Mouse (Mus musculus) frontal cortex, postnatal 36 days (tissue): Measurements from ENCODE around the gene Cbx6.
A peak's percentile ranks its signal among the peaks of the same experiment; 100 is the strongest.

ENCODE experiments used
- DNase-seq, 2 experiments: peaks; one replicate each; pipeline ENCODE4 v3.0.0; 2022; ENCODE audit warnings: low spot score in 2 of 2

Gene Cbx6

DNA sequence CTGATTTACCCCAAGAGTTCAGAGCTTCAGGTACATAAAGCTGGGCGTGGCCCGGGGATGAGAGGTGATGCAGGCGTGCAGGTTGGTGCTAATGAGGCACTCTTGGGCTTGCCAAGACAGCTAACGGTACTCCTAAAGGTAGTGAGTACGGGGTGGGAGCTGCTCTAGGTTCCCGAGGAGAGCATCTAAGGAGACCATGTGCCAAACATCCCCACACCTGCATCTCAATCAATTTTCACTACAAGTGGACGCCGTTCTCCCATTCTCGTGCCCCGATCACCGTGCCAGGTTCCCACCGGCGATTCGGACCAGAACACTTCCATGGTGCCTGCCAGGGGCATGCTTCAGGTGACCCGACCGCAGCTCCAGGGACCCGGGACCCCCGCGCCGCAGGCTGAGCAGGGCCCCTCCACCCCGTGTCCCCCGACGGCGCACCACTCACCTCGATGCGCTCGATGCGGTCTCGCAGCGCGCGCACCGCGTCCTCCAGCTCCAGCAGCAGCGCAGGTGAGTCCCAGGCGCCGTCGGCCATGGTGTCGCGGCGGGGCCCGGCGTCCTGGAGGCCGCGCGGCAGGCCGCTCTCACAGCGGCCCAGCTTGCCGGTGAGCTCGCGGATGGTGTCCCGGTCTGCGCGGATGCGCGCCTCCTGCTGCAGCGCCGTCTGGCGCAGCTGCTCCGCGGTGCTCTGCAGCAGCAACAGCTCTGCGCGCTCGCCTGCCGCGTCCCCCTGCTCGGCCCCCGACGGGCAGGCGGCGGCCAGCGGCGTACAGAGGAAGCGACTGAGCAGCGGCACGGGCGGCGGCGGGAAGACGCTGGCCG, 30.7 kb downstream of the Cbx6 start:
- peak in 1 of 2 experiments; percentile 31 for DNase-seq

DNA sequence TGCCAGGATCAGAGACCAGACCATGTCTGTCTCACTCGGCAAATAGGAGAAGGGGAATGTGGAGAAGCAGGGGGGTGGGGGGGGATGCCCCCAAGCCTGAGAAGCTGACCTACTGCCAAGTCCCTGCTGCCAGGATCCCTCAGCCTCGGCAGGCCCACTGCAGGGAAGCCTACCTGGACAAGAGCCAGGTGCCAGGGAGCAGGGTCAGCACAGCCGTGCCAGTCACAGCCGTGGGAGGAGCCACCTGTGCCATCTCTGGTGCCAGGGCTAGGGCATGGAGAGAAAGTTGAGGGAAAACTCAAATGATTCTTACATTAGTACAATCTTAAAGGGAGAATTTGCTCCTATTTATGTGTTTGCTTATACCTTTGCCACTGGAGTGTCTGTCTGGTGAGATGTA, 32.2 kb downstream of the Cbx6 start:
- DNase-seq = no peak

DNA sequence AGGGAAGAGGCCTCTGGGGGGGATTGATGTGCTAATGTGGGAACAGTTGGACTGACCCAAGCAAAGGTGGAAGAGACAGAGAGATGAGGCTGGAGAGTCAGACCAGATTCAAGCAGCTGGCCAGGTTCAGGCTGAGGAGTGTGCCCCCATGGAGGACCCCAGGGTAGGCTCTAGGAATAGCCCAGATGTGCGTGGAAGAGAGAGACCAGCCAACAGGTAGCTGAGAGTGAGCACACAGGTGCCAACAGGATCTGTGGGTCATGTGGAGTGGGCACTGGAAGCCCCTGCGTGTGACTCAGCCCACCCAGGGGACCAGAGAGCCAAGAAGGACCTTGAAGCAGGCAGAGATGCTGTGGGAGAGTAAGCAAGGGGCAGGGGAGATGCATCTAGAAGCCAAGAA, 32.8 kb downstream of the Cbx6 start:
- DNase-seq = no peak

DNA sequence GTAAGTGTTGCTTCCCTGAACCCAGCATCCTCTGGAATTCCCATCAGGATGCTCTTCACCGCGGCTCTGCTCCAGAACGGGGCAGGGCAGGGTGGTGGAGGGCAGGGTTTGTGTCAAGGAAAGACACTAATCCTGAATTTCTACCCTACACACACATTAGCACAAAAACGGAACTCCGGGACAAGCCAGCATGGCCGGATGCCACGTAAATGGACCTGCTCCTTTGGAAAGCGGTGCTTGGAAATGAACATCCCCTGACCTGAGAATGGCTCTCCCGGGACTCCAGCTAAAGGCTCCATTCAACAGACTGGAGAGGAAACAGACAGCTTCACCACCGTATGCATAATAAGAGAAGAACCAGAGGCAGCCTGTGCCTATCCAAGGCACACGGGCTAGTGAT, 33.8 kb downstream of the Cbx6 start:
- no peak for DNase-seq

DNA sequence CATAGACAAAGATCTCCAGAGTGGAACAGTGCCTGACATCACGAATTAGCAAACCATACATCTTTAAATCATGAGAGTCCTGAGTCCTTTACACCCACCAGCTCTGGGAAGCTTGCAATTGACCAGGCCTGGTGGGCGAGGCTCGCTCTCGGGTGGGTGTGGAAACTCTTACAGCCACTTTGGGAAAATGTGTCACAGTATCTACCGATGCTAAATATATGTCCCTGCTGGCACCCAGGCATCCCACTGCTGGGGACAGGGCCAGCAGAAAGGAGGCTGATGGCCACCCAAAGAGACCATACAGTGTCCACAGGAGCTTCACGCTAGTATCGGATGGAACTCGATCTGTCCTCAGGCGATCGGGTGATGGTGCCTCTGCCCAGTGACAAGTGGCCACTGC, 35.9 kb downstream of the Cbx6 start:
- DNase-seq = peak in 1 of 2 experiments; percentile 76

DNA sequence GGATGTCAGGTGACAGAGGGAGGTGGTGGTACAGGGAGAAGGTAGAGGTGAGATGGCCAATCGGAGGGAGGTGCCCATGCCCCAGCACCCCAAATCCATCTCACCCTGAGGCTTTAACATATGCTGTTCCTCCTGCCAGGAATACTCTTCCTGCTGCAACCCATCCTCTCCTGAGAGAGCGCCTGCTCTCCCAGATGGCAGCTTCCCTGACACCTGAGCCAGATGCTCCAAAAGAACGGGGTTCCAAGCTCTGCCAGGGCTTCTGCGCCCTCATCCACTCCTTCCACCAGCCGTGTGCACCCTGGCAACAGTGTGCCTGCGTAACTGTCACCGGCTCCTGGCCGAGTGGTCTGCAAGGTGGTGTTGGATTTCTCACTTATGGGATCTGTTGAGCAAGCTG, 36.8 kb downstream of the Cbx6 start:
- peak in 1 of 2 experiments; percentile 40 for DNase-seq

DNA sequence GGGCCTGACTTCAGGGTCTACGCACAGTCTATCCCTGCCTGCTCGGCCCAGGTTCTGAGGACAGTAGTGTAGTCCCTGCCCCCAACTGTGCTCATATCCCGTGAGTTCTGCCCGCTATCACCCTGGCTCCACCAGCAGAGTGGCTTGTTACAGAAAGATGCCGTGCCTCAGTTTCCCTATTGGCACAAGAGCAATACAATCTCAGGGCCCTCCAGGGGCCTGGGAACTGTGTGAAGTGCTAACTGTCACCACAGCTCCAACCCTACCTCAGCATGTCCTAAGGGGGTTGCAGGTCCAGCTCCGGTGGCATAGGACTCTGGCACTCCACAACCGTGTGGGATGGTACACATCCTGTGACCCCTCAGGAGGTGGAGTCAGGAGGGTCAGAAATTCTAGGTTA, 37.4 kb downstream of the Cbx6 start:
- DNase-seq = no peak

DNA sequence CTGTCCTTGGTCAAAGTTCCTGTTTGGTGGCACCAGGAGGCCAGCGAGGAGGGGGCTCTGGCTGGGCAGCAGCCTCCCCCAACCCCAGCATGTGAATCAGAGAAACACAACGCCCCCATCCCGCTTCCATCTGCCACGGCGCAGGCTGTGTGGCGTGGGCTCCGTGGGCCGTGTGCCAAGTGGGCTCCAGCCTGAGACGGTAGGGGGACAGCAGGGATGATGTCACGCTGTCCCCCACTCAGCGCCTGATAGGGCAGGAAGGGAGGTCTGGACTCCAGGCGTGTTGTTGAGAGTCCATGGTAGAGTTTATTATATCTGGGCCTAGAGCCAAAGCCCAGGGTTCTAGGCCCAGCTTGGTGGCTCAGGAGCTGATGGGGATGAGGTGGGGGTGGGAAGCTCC, 38.2 kb downstream of the Cbx6 start:
- peak in 1 of 2 experiments; percentile 77 for DNase-seq

DNA sequence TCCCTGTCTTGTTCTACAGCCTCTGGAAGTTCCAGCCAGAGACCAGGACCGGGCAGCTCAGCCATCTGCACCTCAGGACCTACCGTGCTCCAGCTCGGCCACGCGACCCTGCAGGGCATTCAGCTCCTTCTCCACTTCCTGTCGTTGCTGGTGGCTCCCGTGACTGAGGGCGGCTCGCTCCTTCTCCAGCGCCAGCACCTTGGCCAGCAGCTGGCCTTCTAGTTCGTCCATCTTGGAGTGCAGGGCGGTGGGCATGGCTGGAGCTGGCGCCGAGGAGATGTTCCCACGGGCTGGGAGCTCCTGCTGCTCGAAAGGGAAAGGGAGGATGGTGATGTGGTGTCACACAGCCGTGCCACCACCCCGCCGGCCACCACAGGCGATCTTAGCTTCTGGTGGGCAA, 40.3 kb downstream of the Cbx6 start:
- DNase-seq = no peak

DNA sequence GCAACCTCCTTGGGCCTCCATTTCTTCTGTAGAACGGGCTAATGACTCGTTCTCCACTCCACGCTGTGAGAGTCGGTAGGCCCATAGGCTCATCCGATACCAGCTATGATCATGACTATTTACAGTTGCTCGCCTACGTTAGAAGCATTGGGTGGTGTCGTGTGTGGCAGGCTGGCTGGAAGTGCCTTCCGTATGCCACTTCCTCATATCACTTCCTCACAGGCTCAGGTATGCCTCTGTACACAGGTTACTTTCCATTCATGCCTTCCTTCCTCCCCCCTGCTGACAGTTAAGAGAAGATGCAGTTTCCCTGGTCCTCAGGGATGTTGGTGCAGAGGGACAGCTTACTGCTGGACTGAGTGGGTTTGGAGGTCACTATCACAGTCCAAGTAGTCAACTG, 41.4 kb downstream of the Cbx6 start:
- DNase-seq = no peak

DNA sequence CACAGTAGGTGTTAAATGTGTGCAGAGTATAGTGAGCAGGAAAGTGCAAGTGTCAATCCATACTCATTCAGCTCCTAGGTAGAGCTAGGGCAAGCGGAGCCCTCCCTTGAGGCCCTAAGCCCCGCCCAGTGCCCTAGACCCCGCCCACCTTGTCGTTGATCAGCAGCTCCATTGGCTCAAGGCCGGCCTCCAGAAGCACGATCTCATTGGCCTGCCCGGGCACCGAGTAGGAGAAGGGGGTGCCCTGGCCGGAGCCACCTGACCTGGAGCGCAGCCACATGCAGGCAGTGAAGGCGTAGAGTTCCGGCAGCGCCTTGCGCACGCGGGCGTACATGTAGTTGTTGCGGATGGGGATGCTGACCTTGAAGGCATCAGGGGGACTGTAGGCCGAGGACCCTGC, 42.0 kb downstream of the Cbx6 start:
- DNase-seq = no peak

DNA sequence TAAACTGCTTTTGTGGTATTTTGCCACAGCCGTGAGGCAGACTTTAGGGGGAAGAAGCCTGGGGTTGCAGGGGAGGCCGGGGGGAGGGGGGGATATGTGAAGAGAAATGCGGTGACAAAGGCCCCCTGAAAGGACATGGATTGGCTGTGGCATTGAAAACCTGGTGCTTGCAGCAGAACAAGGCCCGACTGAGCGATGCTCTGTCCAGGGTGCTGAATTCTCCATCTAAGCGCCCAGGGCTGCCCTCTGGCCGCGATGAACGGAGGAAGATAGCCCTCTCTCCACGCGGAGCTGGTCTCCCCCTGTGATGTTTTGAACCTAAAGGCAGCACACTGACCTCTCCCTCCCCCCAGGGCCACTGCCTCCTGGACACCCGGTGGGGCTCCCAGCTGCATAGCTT, 43.0 kb downstream of the Cbx6 start:
- DNase-seq = no peak

DNA sequence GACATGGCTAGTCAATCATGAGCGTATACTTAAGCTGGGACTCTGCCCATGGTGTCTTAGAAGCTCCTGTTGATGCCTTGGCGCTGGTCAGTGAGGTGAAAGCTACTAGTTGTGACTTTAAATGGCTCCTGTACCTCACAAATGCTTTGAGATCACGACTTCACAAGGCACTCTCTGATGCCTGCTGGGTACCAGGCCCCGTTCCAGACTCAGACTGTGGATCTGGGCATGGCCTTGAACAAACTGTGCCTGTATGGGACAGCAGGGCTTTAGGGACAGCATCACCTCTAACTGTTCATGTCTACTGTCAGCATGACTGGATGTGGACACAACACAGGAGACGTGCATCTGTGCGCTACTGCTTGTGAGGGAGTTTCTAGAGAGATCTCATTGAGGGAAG, 43.6 kb downstream of the Cbx6 start:
- no peak for DNase-seq

DNA sequence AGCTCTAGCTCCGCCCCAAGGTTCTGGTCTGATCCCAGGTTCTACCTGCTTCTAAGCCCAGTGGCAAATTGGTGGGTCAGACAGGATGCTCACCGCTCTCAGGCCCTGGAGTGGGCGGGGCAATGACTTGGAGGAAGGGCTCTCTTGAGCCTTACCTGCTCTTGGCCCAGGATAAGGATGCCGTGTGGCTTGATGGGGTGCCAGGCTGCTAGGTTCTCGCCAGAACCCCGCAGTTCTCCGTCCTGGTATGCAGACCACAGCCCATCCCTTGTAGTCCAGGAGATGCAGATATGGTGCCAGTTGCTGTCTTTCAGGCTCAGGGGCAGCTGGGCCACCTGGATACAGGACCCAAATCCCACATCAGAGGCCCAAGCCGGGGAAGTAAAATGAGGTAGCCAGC, 44.4 kb downstream of the Cbx6 start:
- no peak for DNase-seq

DNA sequence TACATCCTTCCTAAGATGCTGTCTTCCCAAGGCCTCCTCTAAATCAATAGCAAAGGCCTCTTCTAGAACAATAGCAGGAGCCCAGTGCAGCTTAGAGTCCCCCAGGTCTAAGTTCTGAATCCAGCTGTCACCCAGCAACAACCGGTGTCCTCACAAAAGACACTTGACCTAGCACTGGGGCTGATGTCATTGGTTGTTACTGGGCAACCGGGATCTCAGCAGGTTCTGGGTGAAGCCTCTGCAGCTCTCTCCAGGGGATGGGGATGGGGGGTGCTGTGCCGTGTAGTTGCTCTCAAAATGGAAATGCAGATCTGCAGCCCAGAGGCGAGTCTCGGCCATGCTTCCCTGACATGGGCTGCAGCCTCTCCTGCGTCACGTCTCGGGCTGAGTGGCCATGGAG, 46.7 kb downstream of the Cbx6 start:
- no peak for DNase-seq

DNA sequence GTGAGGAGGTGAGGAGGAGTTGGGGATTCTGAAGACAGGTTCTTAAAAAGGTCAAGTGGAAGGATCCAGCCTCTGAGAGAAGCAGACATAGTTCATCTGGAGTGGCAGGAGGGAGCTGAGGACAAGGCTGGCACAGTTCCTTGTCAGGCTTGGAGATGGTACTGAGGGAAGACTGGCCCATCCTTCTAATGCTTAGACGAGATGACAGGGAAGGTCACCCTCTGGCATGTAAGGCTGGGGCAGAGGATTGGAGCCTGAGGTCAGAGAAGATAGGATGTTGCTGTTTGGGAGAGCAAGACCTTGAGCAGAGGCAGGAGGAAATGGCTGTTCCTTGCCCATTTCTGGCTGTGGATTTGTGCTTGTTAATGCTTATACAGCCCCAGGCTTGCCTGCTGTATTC, 49.4 kb downstream of the Cbx6 start:
- DNase-seq = no peak

DNA sequence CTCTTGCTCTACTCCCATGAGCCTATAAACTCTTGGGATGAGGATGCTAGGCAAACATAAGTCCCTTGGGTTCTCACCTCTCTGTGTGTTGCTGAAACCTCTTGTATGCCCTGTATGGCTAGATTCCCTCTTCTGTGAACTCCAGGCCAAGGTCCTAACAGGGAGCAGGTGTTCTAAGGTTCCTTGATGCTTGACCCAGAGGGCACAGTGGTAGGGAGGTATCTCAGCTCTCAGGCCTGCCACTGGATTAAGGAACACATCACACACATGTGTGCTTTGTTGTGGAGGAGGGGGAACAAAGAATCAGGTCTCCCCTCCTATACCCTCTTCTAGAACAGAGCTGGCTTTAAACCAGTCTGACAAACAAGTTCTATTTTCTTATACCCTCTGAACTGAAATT, 56.7 kb downstream of the Cbx6 start, which contains the start of gene Dnal4:
Gene Dnal4, minus strand, starts transcription at position 101 of the 400 bp plus-strand sequence.
- no peak for DNase-seq

DNA sequence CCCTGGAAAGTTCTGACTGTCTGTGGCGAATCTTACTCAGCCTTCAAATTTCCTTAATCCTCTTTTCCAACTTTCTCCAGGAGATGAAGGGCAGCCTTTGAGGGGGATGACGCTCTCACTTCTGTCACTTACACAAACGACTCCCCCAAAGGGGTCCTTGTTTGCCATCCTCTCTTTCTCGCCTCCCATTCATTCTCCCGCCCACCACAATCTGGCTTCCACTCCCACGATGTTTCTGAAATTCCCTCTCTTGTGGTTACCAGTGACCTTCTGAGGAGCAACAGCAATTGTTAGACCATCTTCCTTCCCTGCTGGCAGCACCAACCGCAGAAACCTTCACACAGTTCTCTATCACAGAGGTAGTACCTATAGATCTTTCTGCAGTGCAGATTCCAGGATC, 58.8 kb downstream of the Cbx6 start:
- no peak for DNase-seq

DNA sequence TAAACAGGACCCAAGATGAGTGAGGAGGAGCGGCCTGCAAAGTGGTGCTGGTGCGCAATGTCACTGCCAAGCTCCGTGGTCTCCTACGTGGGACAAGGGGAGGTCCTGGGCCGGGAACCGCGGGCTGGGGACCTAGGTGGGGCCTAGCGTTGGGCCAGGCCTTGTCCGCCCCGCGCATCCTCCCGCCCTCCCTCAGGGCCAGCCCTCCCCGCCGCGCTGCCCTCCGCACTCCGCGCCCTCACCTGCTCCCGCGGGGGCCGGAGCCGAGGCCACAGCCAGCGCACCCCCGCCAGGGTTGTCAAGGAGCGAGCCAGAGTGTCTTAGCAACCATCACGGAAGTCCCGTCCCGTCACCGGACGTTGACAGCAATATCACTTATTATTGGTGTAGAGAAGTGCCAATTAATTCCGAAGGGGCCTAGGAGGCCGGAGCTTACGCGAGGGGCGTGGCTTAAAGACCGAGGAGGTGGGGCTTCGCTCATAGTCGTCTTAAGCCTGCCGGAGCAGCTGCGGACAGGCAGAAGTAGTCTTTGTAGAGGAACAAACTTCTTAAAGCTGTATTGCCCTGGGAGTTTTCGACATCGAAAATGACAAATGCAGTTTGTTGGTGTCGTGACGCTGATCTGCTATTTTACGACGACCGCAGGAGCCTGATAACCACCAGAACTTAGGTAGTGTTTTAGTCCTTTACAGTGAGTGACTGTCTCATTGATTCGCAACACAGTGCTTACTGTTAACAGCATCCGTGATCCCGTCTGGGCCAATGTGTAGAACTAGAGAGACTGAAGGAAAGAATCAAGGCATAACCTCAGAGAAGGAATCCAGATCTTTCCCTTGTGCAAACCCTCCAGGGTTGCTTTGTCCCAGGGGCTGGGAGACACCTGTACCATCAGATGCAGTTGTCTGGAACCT, 60.1 kb downstream of the Cbx6 start:
- peak; percentile 91 to 98 for DNase-seq
